Mouse (Mus musculus): ENCODE data around the gene Pacs1. TPM values are rescaled to one million over a fixed set of nuclear protein-coding genes. Genes with fewer than 3 reads are reported as not detected.
A peak's percentile ranks its signal among the peaks of the same experiment; 100 is the strongest.
"Not testable (repeated sequence)": the region's sequence is repeated elsewhere in the genome, so short reads cannot be mapped to it uniquely, and the experiment has no call there.

Gene Pacs1
- total RNA-seq, 1 experiment: 5.4 TPM

GRCm38 (mm10) chr19:5267015-5267414 is 5.9 kb downstream of the Pacs1 start:
- TF ChIP-seq CHD2 (IDR thresholded peaks at IDR 0.05; ENCODE audit: low read depth, low read length): no peak
- no peak for TF ChIP-seq MAFK (IDR thresholded peaks at IDR 0.05; ENCODE audit: insufficient read depth, low read depth, low read length)
- no peak for TF ChIP-seq ZNF384 (IDR thresholded peaks at IDR 0.05; ENCODE audit: low read depth, low read length)
- TF ChIP-seq HCFC1 (IDR thresholded peaks at IDR 0.05; ENCODE audit: borderline replicate concordance, insufficient read depth, low read length): no peak
- TF ChIP-seq ZC3H11A (IDR thresholded peaks at IDR 0.05; ENCODE audit: borderline replicate concordance, low read depth, low read length): no peak
- H3K36me3 ChIP-seq (ENCODE audit: control insufficient read depth, insufficient read depth, low read length, poor library complexity, severe bottlenecking): no peaks in the 10 kb centered on the region
- H3K27ac ChIP-seq (ENCODE audit: insufficient read depth, low read depth, low read length, poor library complexity, severe bottlenecking): no peak overlapping the region
- H3K9me3 ChIP-seq (ENCODE audit: control insufficient read depth, insufficient read depth, low read depth, low read length): no peaks in the 10 kb centered on the region
- no peak overlapping the region for H3K4me3 ChIP-seq (ENCODE audit: insufficient read depth in 1 of 2, low read depth in 1 of 2, low read length in 2 of 2, poor library complexity in 1 of 2, severe bottlenecking in 1 of 2)
- in situ Hi-C loops (cut with MboI; ENCODE audit: low sequenced_read_pairs in 2 of 2, unreplicated experiment in 2 of 2): no loop called here
- peaks cover 0 to 6% of the 10 kb centered on the region in 2 experiments; a peak in 2 of 4 replicates for H3K4me1 ChIP-seq (ENCODE audit: control insufficient read depth in 2 of 2, insufficient read depth in 2 of 2, low read length in 2 of 2, poor library complexity in 1 of 2)
- no peak for DNase-seq (ENCODE audit: low read depth, low spot score)
- no peak overlapping the region for H3K9ac ChIP-seq (ENCODE audit: insufficient read depth, low read depth, low read length, poor library complexity, severe bottlenecking)

GRCm38 (mm10) chr19:5257140-5257539 is 15.8 kb downstream of the Pacs1 start:
- Histone ChIP-seq H3K4me1 (ENCODE audit: control insufficient read depth in 2 of 2, insufficient read depth in 2 of 2, low read length in 2 of 2, poor library complexity in 1 of 2) (peaks cover 0 to 2% of the 10 kb centered on the region in 2 experiments; a peak in 1 of 4 replicates), H3K36me3 (ENCODE audit: control insufficient read depth, insufficient read depth, low read length, poor library complexity, severe bottlenecking) (no peaks in the 10 kb centered on the region), H3K4me3 (ENCODE audit: insufficient read depth in 1 of 2, low read depth in 1 of 2, low read length in 2 of 2, poor library complexity in 1 of 2, severe bottlenecking in 1 of 2) (no peak overlapping the region), H3K9ac (ENCODE audit: insufficient read depth, low read depth, low read length, poor library complexity, severe bottlenecking) (no peak overlapping the region), H3K27ac (ENCODE audit: insufficient read depth, low read depth, low read length, poor library complexity, severe bottlenecking) (no peak overlapping the region), H3K9me3 (ENCODE audit: control insufficient read depth, insufficient read depth, low read depth, low read length) (no peaks in the 10 kb centered on the region)
- in situ Hi-C loops (cut with MboI; ENCODE audit: low sequenced_read_pairs in 2 of 2, unreplicated experiment in 2 of 2): no loop called here
- no peak for TF ChIP-seq ZNF384 (IDR thresholded peaks at IDR 0.05; ENCODE audit: low read depth, low read length)
- TF ChIP-seq HCFC1 (IDR thresholded peaks at IDR 0.05; ENCODE audit: borderline replicate concordance, insufficient read depth, low read length): no peak
- TF ChIP-seq MAFK (IDR thresholded peaks at IDR 0.05; ENCODE audit: insufficient read depth, low read depth, low read length): no peak
- no peak for DNase-seq (ENCODE audit: low read depth, low spot score)

- H3K9me3 ChIP-seq (ENCODE audit: control insufficient read depth, insufficient read depth, low read depth, low read length); H3K36me3 ChIP-seq (ENCODE audit: control insufficient read depth, insufficient read depth, low read length, poor library complexity, severe bottlenecking); in situ Hi-C loops (cut with MboI; ENCODE audit: low sequenced_read_pairs in 2 of 2, unreplicated experiment in 2 of 2); H3K27ac ChIP-seq (ENCODE audit: insufficient read depth, low read depth, low read length, poor library complexity, severe bottlenecking); H3K4me3 ChIP-seq (ENCODE audit: insufficient read depth in 1 of 2, low read depth in 1 of 2, low read length in 2 of 2, poor library complexity in 1 of 2, severe bottlenecking in 1 of 2); H3K4me1 ChIP-seq (ENCODE audit: control insufficient read depth in 2 of 2, insufficient read depth in 2 of 2, low read length in 2 of 2, poor library complexity in 1 of 2); H3K9ac ChIP-seq (ENCODE audit: insufficient read depth, low read depth, low read length, poor library complexity, severe bottlenecking); DNase-seq (ENCODE audit: low read depth, low spot score): not testable (repeated sequence)
These were observed 35.9 kb downstream of the Pacs1 start for GRCm38 (mm10) chr19:5236981-5237380.

DNA sequence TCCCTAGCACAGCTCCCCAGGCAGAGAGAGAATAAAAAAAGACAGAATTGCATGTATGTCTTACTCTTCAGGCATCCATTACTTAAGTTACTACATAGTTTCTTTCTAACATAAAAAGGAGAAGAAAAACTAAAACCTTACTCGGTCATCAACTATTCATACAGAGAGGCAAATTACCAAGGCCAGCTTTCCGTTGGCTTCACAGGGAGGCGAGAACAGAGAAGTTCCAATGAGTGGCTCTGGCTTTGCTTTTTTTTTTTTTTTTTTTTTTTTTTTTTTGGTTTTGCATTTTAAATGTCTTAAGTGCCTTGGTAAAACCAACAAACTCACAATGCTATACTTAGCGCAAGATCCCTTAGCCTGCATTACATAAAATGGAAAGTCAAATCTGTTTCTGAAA is 40.2 kb downstream of the Pacs1 start:
- Histone ChIP-seq H3K27ac (ENCODE audit: insufficient read depth, low read depth, low read length, poor library complexity, severe bottlenecking) (no peak overlapping the region), H3K4me1 (ENCODE audit: control insufficient read depth in 2 of 2, insufficient read depth in 2 of 2, low read length in 2 of 2, poor library complexity in 1 of 2) (0 out of 4 replicates have a peak, but pooled peaks cover 0 to 2% of the 10 kb centered on the region in 2 experiments), H3K36me3 (ENCODE audit: control insufficient read depth, insufficient read depth, low read length, poor library complexity, severe bottlenecking) (no peaks in the 10 kb centered on the region), H3K9me3 (ENCODE audit: control insufficient read depth, insufficient read depth, low read depth, low read length) (no peaks in the 10 kb centered on the region), H3K9ac (ENCODE audit: insufficient read depth, low read depth, low read length, poor library complexity, severe bottlenecking) (no peak overlapping the region), H3K4me3 (ENCODE audit: insufficient read depth in 1 of 2, low read depth in 1 of 2, low read length in 2 of 2, poor library complexity in 1 of 2, severe bottlenecking in 1 of 2) (no peak overlapping the region)
- in situ Hi-C loops (cut with MboI; ENCODE audit: low sequenced_read_pairs in 2 of 2, unreplicated experiment in 2 of 2): no loop called here
- TF ChIP-seq HCFC1 (IDR thresholded peaks at IDR 0.05; ENCODE audit: borderline replicate concordance, insufficient read depth, low read length): no peak
- TF ChIP-seq ZNF384 (IDR thresholded peaks at IDR 0.05; ENCODE audit: low read depth, low read length): 0 out of 2 replicates have a peak, but pooled peaks have one; percentile 23
- DNase-seq (ENCODE audit: low read depth, low spot score): no peak

- TF ChIP-seq HCFC1 (IDR thresholded peaks at IDR 0.05; ENCODE audit: borderline replicate concordance, insufficient read depth, low read length) (no peak), ZC3H11A (IDR thresholded peaks at IDR 0.05; ENCODE audit: borderline replicate concordance, low read depth, low read length) (no peak), MAFK (IDR thresholded peaks at IDR 0.05; ENCODE audit: insufficient read depth, low read depth, low read length) (no peak), ZNF384 (IDR thresholded peaks at IDR 0.05; ENCODE audit: low read depth, low read length) (no peak), CHD2 (IDR thresholded peaks at IDR 0.05; ENCODE audit: low read depth, low read length) (no peak)
- H3K36me3 ChIP-seq (ENCODE audit: control insufficient read depth, insufficient read depth, low read length, poor library complexity, severe bottlenecking): no peaks in the 10 kb centered on the region
- no peak overlapping the region for H3K9ac ChIP-seq (ENCODE audit: insufficient read depth, low read depth, low read length, poor library complexity, severe bottlenecking)
- H3K27ac ChIP-seq (ENCODE audit: insufficient read depth, low read depth, low read length, poor library complexity, severe bottlenecking): no peak overlapping the region
- in situ Hi-C loops (cut with MboI; ENCODE audit: low sequenced_read_pairs in 2 of 2, unreplicated experiment in 2 of 2): no loop called here
- no peak overlapping the region for H3K4me3 ChIP-seq (ENCODE audit: insufficient read depth in 1 of 2, low read depth in 1 of 2, low read length in 2 of 2, poor library complexity in 1 of 2, severe bottlenecking in 1 of 2)
- H3K4me1 ChIP-seq (ENCODE audit: control insufficient read depth in 2 of 2, insufficient read depth in 2 of 2, low read length in 2 of 2, poor library complexity in 1 of 2): peaks cover 4 to 6% of the 10 kb centered on the region in 2 experiments
- no peak for DNase-seq (ENCODE audit: low read depth, low spot score)
- no peaks in the 10 kb centered on the region for H3K9me3 ChIP-seq (ENCODE audit: control insufficient read depth, insufficient read depth, low read depth, low read length)
These were observed 42.8 kb downstream of the Pacs1 start for GRCm38 (mm10) chr19:5230110-5230509.
